Mouse (Mus musculus) thymus, adult 2 months (tissue): Measurements from ENCODE around the gene Lhpp.

Source experiments
- CTCF ChIP-seq: fragments of 200-500 bp; IDR thresholded peaks from 2 replicates; pipeline ENCODE4 v1.5.1; 2012; ENCODE audit warnings: mild to moderate bottlenecking, control low read depth, low read length, moderate library complexity, borderline replicate concordance; ENCODE audit not compliant: control insufficient read depth, poor library complexity, insufficient read depth; ENCODE audit errors: extremely low read depth
- POLR2A ChIP-seq: fragments of 200-500 bp; IDR thresholded peaks from 2 replicates; pipeline ENCODE4 v1.6.1; 2012; ENCODE audit warnings: mild to moderate bottlenecking, low read length, control low read depth, moderate library complexity; ENCODE audit not compliant: control insufficient read depth, poor library complexity, insufficient read depth; ENCODE audit errors: extremely low read depth

GRCm38 (mm10) chr7:132715259-132715658 is 104.8 kb downstream of the Lhpp start:
- TF ChIP-seq POLR2A (no peak), CTCF (no peak)
